ENCODE assay signal across 22 mouse cellular contexts in the genomic region with DNA sequence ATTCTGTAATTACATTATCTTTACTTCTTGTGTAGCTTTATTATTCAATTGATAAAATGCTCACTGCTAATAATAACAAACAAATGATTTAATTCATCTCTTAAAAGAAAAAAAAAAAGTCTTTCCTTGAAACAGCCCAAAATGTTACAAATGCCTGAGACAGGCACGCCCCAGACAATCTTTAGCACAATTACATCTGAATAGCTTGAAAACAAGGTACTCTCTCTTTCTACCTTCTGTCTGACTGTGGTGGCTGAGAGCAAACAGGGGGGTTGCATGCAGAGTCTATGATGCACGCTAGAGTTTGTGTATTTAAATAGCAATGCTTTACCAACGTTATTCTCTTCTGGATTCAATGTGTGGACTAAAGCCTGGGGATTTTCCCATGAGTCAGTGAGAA.
"Had no signal": no experiment of that assay in that cellular context is flagged by ENCODE, and none has a peak within 500 bp of the region (broad histone marks: within the 10 kb centered on the region; RNA-seq: fewer than 3 reads in every experiment).

No protein-coding gene starts in this region.

- H3K9ac ChIP-seq: heart, embryonic 12.5 days; hindbrain, embryonic 13.5 days; hindbrain, embryonic 15.5 days; kidney, embryonic 15.5 days; limb, embryonic 12.5 days; liver, embryonic 13.5 days; liver, embryonic 15.5 days had no signal

- H3K27ac ChIP-seq: heart, adult 2 months; hindbrain, embryonic 13.5 days; hindbrain, embryonic 15.5 days; hindbrain, postnatal 0 days; kidney, embryonic 15.5 days; kidney, postnatal 0 days; left cerebral cortex, adult 2 months; limb, embryonic 10.5 days; limb, embryonic 12.5 days; liver, embryonic 13.5 days; liver, embryonic 15.5 days had no signal

- H3K9me3 ChIP-seq: heart, embryonic 12.5 days; hindbrain, embryonic 13.5 days; hindbrain, embryonic 15.5 days; kidney, embryonic 15.5 days; limb, embryonic 10.5 days; limb, embryonic 12.5 days; liver, embryonic 15.5 days had no signal

- DNase-seq: gastrocnemius, postnatal 14 days; gastrocnemius, postnatal 36 days; heart, adult 11 months; heart, adult 2 months; heart, postnatal 10 days; kidney, adult 11 months; kidney, adult 2 months; kidney, adult 9 months; kidney, postnatal 14 days; kidney, postnatal 36 days; liver; liver, embryonic 13.5 days had no signal

- H3K4me3 ChIP-seq: heart, adult 2 months; heart, embryonic 12.5 days; hindbrain, embryonic 13.5 days; hindbrain, embryonic 15.5 days; kidney, embryonic 15.5 days; left cerebral cortex, adult 2 months; limb, embryonic 10.5 days; limb, embryonic 12.5 days; liver, embryonic 13.5 days; liver, embryonic 15.5 days had no signal

- H3K36me3 ChIP-seq: heart, embryonic 12.5 days; hindbrain, embryonic 13.5 days; hindbrain, embryonic 15.5 days; kidney, embryonic 15.5 days; limb, embryonic 10.5 days; limb, embryonic 12.5 days; liver, embryonic 13.5 days; liver, embryonic 15.5 days had no signal

- H3K4me1 ChIP-seq: hindbrain, embryonic 13.5 days; hindbrain, embryonic 15.5 days; kidney, embryonic 15.5 days; limb, embryonic 10.5 days; limb, embryonic 12.5 days; liver, embryonic 13.5 days; liver, embryonic 15.5 days had no signal
